Mouse (Mus musculus): ENCODE measurements around the gene Parp9. TPM values are rescaled to one million over a fixed set of nuclear protein-coding genes. Genes with fewer than 3 reads are reported as not detected.

Parp9 gene
- polyA plus RNA-seq, 1 experiment from 2014 or later: 5.3 TPM

Other genes starting within 250 kb of the Parp9 start
- gene Dirc2, start 169.1 kb upstream of the Parp9 start, polyA plus RNA-seq (2015; fragmentation: Nextera tagmentation; extraction: Ambion mirVana): 9.6 and 13.1 TPM in 2 replicates
- gene Hspbap1, start 168.1 kb upstream of the Parp9 start, polyA plus RNA-seq (2015; fragmentation: Nextera tagmentation; extraction: Ambion mirVana): 12.1 and 12.4 TPM in 2 replicates
- gene Parp14, start 66.9 kb upstream of the Parp9 start, polyA plus RNA-seq (2015; fragmentation: Nextera tagmentation; extraction: Ambion mirVana): 0.98 and 1.2 TPM in 2 replicates
- 3.3 and 3.4 TPM in 2 replicates for gene Dtx3l, start 681 bp downstream of the Parp9 start, polyA plus RNA-seq (2015; fragmentation: Nextera tagmentation; extraction: Ambion mirVana)
- 34.8 and 34.9 TPM in 2 replicates for gene Kpna1, start 40.3 kb downstream of the Parp9 start, polyA plus RNA-seq (2015; fragmentation: Nextera tagmentation; extraction: Ambion mirVana)
- 9.7 and 10.6 TPM in 2 replicates for gene Wdr5b, start 102.7 kb downstream of the Parp9 start, polyA plus RNA-seq (2015; fragmentation: Nextera tagmentation; extraction: Ambion mirVana)
- gene Fam162a, start 133.1 kb downstream of the Parp9 start, polyA plus RNA-seq (2015; fragmentation: Nextera tagmentation; extraction: Ambion mirVana): 729 and 794 TPM in 2 replicates
- gene Ccdc58, start 133.2 kb downstream of the Parp9 start, polyA plus RNA-seq (2015; fragmentation: Nextera tagmentation; extraction: Ambion mirVana): 80.8 and 85.0 TPM in 2 replicates
- gene Csta1, start 192.8 kb downstream of the Parp9 start, polyA plus RNA-seq (2015; fragmentation: Nextera tagmentation; extraction: Ambion mirVana): 11.5 and 12.5 TPM in 2 replicates
- 3.0 and 3.1 TPM in 2 replicates for gene Stfa2l1, start 218.3 kb downstream of the Parp9 start, polyA plus RNA-seq (2015; fragmentation: Nextera tagmentation; extraction: Ambion mirVana)
- gene Gm5483, start 245.7 kb downstream of the Parp9 start, polyA plus RNA-seq (2015; fragmentation: Nextera tagmentation; extraction: Ambion mirVana): 2.8 and 4.0 TPM in 2 replicates